Mouse (Mus musculus) Patski (cell line): ENCODE measurements around the gene 2310057N15Rik. TPM values are rescaled to one million over a fixed set of nuclear protein-coding genes. Genes with fewer than 3 reads are reported as not detected.

Experiments
- ATAC-seq: fragments of 100-300 bp; one replicate; pipeline ENCODE4 v1.8.0; 2021
- CTCF ChIA-PET: fragments of 350-600 bp; sonication (Branson Sonifier 250); formaldehyde crosslinking; loops from one replicate; lab custom pipeline; 2022; ENCODE audit warnings: inconsistent platforms; lab: Charles Lee
- POLR2A ChIA-PET: fragments of 350-600 bp; sonication (Branson Sonifier 250); formaldehyde crosslinking; loops from one replicate; lab custom pipeline; 2022; ENCODE audit warnings: antibody characterized with exemption, inconsistent platforms; lab: Charles Lee
- DNase-seq: peaks from one replicate; pipeline ENCODE4 v3.0.0-alpha.2; 2011; ENCODE audit warnings: low read depth, low spot score
- H3K27me3 ChIP-seq: fragments of 371-371 bp; one replicate; pipeline ENCODE4 v1.5.1; 2021
- CTCF ChIP-seq: fragments of 100-300 bp; IDR thresholded peaks from one replicate; pipeline ENCODE4 v1.5.1; 2021
- in situ Hi-C: fragments of 300-500 bp; cut with MboI; formaldehyde crosslinking; loops from 3 replicates; pipeline ENCODE4 v1.11.1; 2018; ENCODE audit warnings: low pct_unique_long_range_greater_than_20kb, mixed read lengths
- polyA plus RNA-seq: library from polyadenylated mRNA; unstranded; gene quantifications from one replicate; pipeline ENCODE4 v1.2.3, GENCODE M21; 2021

2310057N15Rik gene
- polyA plus RNA-seq, 1 experiment from 2014 or later, result not detected

DNA sequence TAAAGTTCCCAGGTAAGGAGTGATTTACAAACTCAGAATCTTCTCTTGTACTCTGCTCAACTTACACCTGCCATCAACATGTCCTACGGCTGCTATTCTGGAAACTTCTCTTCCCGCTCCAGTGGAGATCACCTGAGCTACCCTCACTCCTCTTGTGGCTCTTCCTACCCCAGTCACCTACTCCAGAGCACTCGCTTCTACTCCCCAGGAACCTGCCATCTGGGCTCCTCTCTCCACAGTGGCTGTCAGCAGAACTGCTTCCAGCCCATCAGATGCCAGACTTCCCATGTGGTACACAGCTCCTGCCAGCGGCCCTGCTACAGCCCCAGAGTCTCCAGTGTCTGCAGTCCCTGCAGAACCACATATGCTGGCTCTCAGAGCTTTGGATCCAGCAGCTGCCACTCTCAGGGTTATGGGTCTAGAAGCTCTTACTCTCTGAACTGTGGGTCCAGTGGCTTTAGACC is 45.2 kb downstream of the 2310057N15Rik start, which contains the start of gene Krtap13-1:
Gene Krtap13-1, plus strand, starts transcription at position 51 of the 464 bp plus-strand sequence.
- POLR2A ChIA-PET, result no interaction called here
- in situ Hi-C loops, result no loop called here
- TF ChIP-seq CTCF, result no peak
- CTCF ChIA-PET, result no interaction called here
- no peak for DNase-seq
- no peak for ATAC-seq
- peaks cover 9% of the 10 kb centered on the region for H3K27me3 ChIP-seq

Other genes with a start within 250 kb of the 2310057N15Rik start
- gene Cldn8, start 211.0 kb downstream of the 2310057N15Rik start, polyA plus RNA-seq, result 0.08 TPM
- gene Krtap24-1, start 161.9 kb downstream of the 2310057N15Rik start, polyA plus RNA-seq, result not detected
- gene 2310079G19Rik, start 146.5 kb downstream of the 2310057N15Rik start, polyA plus RNA-seq, result not detected
- not detected for gene Krtap26-1, start 126.4 kb downstream of the 2310057N15Rik start, polyA plus RNA-seq
- gene Krtap27-1, start 102.5 kb downstream of the 2310057N15Rik start, polyA plus RNA-seq, result not detected
- gene 2310061N02Rik, start 66.2 kb downstream of the 2310057N15Rik start, polyA plus RNA-seq, result not detected
- gene Krtap13-1, start 45.3 kb downstream of the 2310057N15Rik start, polyA plus RNA-seq, result not detected
- gene Krtap13, start 22.6 kb downstream of the 2310057N15Rik start, polyA plus RNA-seq, result not detected
- gene 2310034C09Rik, start 15.4 kb downstream of the 2310057N15Rik start, polyA plus RNA-seq, result not detected
- gene Gm5965, start 3.7 kb upstream of the 2310057N15Rik start, polyA plus RNA-seq, result not detected
- not detected for gene Gm20741, start 38.0 kb upstream of the 2310057N15Rik start, polyA plus RNA-seq
- not detected for gene Krtap15, start 46.0 kb upstream of the 2310057N15Rik start, polyA plus RNA-seq
- not detected for gene Krtap14, start 51.9 kb upstream of the 2310057N15Rik start, polyA plus RNA-seq
- gene Krtap19-1, start 95.2 kb upstream of the 2310057N15Rik start, polyA plus RNA-seq, result not detected
- not detected for gene Krtap19-2, start 100.1 kb upstream of the 2310057N15Rik start, polyA plus RNA-seq
- gene Krtap19-3, start 103.8 kb upstream of the 2310057N15Rik start, polyA plus RNA-seq, result not detected
- gene Krtap19-4, start 110.9 kb upstream of the 2310057N15Rik start, polyA plus RNA-seq, result not detected
- not detected for gene Krtap19-5, start 122.3 kb upstream of the 2310057N15Rik start, polyA plus RNA-seq
- gene Krtap19-9b, start 158.1 kb upstream of the 2310057N15Rik start, polyA plus RNA-seq, result not detected
- gene Krtap16-3, start 188.7 kb upstream of the 2310057N15Rik start, polyA plus RNA-seq, result not detected
- gene Krtap22-2, start 236.6 kb upstream of the 2310057N15Rik start, polyA plus RNA-seq, result not detected
- not detected for gene Gm10229, start 241.1 kb upstream of the 2310057N15Rik start, polyA plus RNA-seq